Mouse (Mus musculus) lung, embryonic 14.5 days (tissue): ENCODE data around the gene Actl10. TPM values are rescaled to one million over a fixed set of nuclear protein-coding genes. Genes with fewer than 3 reads are reported as not detected.

ENCODE experiments used
- ATAC-seq: fragments of 200-750 bp; cut with Nextera tagmentation; 2 replicates; pipeline ENCODE4 v1.8.0; 2017; ENCODE audit warnings: mild to moderate bottlenecking, moderate TSS enrichment, moderate library complexity; ENCODE audit not compliant: insufficient read depth
- DNase-seq: peaks from one replicate; pipeline ENCODE4 v3.0.0-alpha.2; 2015
- H3K27ac ChIP-seq: fragments of 300-500 bp; sonication (generic); 2 replicates; pipeline ENCODE4 v1.5.1; 2014; ENCODE audit warnings: low read depth, mild to moderate bottlenecking, moderate library complexity
- H3K27me3 ChIP-seq: fragments of 300-500 bp; sonication (generic); 2 replicates; pipeline ENCODE4 v1.6.1; 2014; ENCODE audit warnings: low read length, control low read depth; ENCODE audit not compliant: insufficient read depth
- H3K36me3 ChIP-seq: fragments of 300-500 bp; sonication (generic); 2 replicates; pipeline ENCODE4 v1.6.1; 2014; ENCODE audit warnings: control low read depth; ENCODE audit not compliant: insufficient read depth
- H3K4me1 ChIP-seq: fragments of 300-500 bp; sonication (generic); 2 replicates; pipeline ENCODE4 v1.6.1; 2014; ENCODE audit warnings: antibody characterized with exemption, control low read depth; ENCODE audit not compliant: insufficient read depth
- H3K4me2 ChIP-seq: fragments of 300-500 bp; sonication (generic); 2 replicates; pipeline ENCODE4 v1.6.1; 2014; ENCODE audit warnings: mild to moderate bottlenecking
- H3K4me3 ChIP-seq: fragments of 300-500 bp; sonication (generic); 2 replicates; pipeline ENCODE4 v1.5.1; 2014; ENCODE audit warnings: low read depth, low read length
- H3K9ac ChIP-seq: fragments of 300-500 bp; sonication (generic); 2 replicates; pipeline ENCODE4 v1.6.1; 2014
- H3K9me3 ChIP-seq: fragments of 300-500 bp; sonication (generic); 2 replicates; pipeline ENCODE4 v1.6.1; 2016; ENCODE audit warnings: low read depth, low read length, control low read depth
- CTCF ChIP-seq: IDR thresholded peaks from 2 replicates; pipeline ENCODE4 v1.5.1; 2016; ENCODE audit warnings: antibody characterized with exemption, low read depth
- WGBS: fragments of 180-500 bp; shearing (Covaris S2); extraction: QIAGEN DNeasy Blood & Tissue Kit; methylation state at CpG from one replicate; pipeline ENCODE4 v1.1.7; 2014; 5-methylcytosine and 5-hydroxymethylcytosine counted together
- polyA plus RNA-seq: library from polyadenylated mRNA; unstranded; fragments of >200 nt; fragmentation: Nextera tagmentation; extraction: Ambion mirVana; gene quantifications from 2 replicates; pipeline ENCODE4 v1.2.1, GENCODE M21; 2014

Actl10 gene
- polyA plus RNA-seq = 0.36 and 0.37 TPM in 2 replicates

DNA sequence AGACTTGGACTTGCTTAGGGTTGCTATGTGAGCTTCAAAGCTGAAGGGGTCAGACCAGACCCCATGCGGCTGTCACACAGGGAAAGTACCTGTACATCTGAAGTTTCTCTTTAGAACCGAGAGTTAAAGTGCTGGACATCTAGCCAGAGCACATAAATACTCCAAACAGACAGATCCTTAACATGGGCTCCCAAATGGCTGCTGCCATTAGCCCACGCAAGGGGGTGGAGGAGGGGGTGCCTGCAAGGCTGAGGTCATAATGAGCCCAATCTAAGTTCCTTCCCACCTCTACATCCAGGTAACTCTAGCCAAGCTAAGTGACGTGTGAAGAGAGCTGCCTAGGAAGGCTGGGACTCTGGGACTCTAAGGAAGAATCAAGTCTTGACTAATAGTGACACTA lies at the start of gene Actl10:
Actl10 (plus strand) TSS at position 301 of the 400 bp plus-strand sequence.
- Histone ChIP-seq H3K9ac (no peak within 1 kb of the TSS), H3K4me3 (no peak within 1 kb of the TSS), H3K4me1 (peaks cover 17% of the 10 kb centered on the region), H3K27ac (no peak within 1 kb of the TSS), H3K27me3 (peaks cover 27% of the 10 kb centered on the region), H3K9me3 (no peaks in the 10 kb centered on the region), H3K36me3 (no peaks in the 10 kb centered on the region), H3K4me2 (peak within 1 kb of the TSS; percentile 54)
- DNase-seq = no peak
- 81% methylated on average over 4 of the region's 4 CpGs for WGBS
- no peak for TF ChIP-seq CTCF
- no peak for ATAC-seq

DNA sequence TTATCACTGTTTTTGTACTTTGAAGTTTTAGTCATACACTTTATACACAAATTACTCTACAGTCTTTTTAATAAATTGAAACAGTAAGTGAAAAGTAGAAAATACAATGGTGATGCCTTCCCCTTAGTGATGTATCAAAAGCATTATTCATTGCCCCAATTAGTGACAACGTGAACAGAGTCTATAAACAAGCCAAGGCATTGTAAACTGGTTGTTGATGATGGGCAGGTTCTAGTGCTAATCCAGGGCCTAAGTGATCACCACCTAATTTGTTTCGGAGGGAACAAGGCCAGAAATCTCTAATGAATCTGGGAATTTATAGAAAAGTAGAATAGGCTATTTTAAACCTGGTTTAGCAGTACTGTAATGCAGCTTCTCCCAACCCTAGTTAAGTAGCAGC lies 44.5 kb upstream of the Actl10 start:
- Histone ChIP-seq H3K4me2 (no peak overlapping the region), H3K4me1 (no peaks in the 10 kb centered on the region), H3K9me3 (no peaks in the 10 kb centered on the region), H3K27ac (no peak overlapping the region), H3K36me3 (peaks cover 52% of the 10 kb centered on the region), H3K9ac (no peak overlapping the region), H3K4me3 (no peak overlapping the region), H3K27me3 (no peaks in the 10 kb centered on the region)
- no peak for TF ChIP-seq CTCF
- 73% methylated on average over 2 of the region's 2 CpGs for WGBS
- no peak for ATAC-seq
- DNase-seq = no peak

DNA sequence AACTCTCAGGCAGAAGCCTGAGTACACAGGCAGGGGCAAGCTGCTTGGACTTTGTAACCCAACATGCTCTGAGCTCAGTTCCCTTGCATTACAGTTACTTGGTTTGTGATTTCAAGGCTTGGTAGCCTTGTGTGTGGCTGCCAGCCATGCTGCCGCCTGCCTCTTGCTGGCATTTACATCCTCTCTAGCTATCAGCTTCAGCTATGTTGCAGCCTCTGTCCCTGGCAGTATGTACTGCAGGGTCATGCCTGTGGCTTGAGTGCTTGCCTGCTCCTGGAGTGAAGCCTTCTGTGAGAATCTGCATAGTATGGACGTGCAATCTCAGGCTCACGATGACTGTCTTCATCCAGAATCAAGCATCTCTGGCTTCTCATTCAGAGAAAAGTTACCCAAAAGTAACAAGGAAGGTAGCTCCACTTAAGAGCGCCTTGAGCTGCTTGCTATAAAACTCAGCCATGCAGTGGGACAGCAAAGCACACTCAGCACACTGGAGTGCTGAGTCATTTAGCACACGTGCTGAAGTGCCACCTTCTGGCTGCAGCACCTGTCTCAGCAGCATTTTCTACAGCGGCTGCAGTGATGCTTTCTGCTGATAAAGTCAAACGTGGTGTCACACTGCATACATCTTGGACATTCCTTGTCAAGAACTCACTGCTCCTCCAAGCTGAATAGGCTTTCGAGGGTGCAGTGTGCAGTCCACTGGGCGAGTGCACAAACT lies 43.9 kb upstream of the Actl10 start:
- Histone ChIP-seq H3K4me1 (no peaks in the 10 kb centered on the region), H3K27me3 (no peaks in the 10 kb centered on the region), H3K9ac (no peak overlapping the region), H3K4me2 (no peak overlapping the region), H3K4me3 (no peak overlapping the region), H3K9me3 (no peaks in the 10 kb centered on the region), H3K27ac (0 out of 2 replicates have a peak overlapping the region, but pooled peaks have one; percentile 18), H3K36me3 (peaks cover 49% of the 10 kb centered on the region)
- WGBS = 65% methylated on average over 9 of the region's 9 CpGs
- ATAC-seq (no peak), DNase-seq (no peak)
- TF ChIP-seq CTCF = peak; percentile 28

DNA sequence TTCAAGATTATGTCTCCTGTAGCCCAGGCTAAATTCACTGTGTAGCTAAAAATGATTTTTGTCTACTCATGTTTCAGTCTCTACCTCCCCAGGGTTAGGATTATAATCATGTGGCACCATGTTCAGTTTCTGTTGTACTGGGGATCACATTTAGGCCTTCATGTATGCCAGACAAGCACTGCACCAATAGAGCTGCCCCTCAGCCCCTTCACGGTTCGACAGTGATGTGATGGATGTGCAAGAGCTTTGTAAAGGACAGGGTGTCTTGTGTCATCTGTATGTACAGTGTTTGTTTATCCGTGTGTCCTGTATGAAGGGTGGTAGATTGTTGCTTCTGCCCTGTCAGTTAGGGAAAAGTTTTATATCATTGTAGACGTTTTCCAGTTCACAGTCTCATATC lies 43.1 kb upstream of the Actl10 start:
- ATAC-seq = no peak
- Histone ChIP-seq H3K36me3 (peaks cover 49% of the 10 kb centered on the region), H3K27me3 (no peaks in the 10 kb centered on the region)

DNA sequence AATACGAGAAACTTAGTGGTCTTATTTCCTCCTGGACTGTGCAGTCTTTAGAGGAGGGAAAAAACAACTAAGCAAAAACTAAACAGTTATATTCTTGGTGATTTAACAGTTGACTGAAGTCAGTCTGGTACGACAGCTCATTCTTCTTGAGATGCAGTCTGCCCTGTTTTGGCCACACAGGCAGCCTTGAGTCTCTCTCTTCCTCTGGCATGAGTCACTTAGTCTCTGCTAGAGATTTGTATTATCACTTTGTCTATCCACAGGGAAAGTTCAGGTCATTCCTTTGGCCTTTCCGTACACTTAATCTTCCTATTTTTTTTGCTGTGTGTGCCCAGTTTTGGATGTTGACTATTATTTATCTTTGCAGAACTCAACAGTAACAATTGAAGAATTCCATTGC lies 41.4 kb upstream of the Actl10 start:
- Histone ChIP-seq H3K4me2 (no peak overlapping the region), H3K27ac (no peak overlapping the region), H3K9me3 (no peaks in the 10 kb centered on the region), H3K4me1 (no peaks in the 10 kb centered on the region), H3K4me3 (no peak overlapping the region), H3K27me3 (no peaks in the 10 kb centered on the region), H3K36me3 (peaks cover 45% of the 10 kb centered on the region), H3K9ac (no peak overlapping the region)
- DNase-seq (no peak), ATAC-seq (no peak)
- WGBS = 89% methylated on average over 3 of the region's 3 CpGs
- no peak for TF ChIP-seq CTCF

More for the DNA sequence above, 43.1 kb upstream of the Actl10 start:
- no peak overlapping the region for H3K27ac ChIP-seq
- no peak overlapping the region for H3K4me3 ChIP-seq
- no peak for TF ChIP-seq CTCF
- H3K4me2 ChIP-seq = no peak overlapping the region
- H3K9ac ChIP-seq = no peak overlapping the region
- 70% methylated on average over 4 of the region's 4 CpGs for WGBS
- DNase-seq = no peak
- H3K9me3 ChIP-seq = no peaks in the 10 kb centered on the region
- H3K4me1 ChIP-seq = no peaks in the 10 kb centered on the region

DNA sequence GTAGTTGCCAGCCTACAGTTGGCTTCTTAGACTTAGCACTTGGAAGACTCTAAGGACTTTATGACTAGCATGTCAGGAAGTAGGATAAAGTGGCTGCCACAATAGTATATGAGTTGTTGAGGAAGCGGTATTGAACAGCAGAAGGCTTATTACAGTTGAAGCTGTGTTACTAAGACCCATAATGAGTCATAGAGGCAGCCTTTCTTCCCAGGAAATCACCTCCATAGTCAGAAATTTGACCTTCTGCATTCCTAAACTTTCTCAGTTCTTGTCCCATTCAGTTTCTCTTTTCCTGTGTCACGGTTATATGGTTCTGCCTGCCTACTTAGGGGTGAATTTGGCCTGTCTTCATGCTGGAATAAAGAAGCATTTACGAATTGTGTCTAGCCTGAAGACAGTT lies 34.6 kb upstream of the Actl10 start:
- no peaks in the 10 kb centered on the region for H3K9me3 ChIP-seq
- no peak overlapping the region for H3K27ac ChIP-seq
- H3K4me1 ChIP-seq = no peaks in the 10 kb centered on the region
- no peak overlapping the region for H3K9ac ChIP-seq
- H3K4me2 ChIP-seq = no peak overlapping the region
- no peak for DNase-seq
- ATAC-seq = no peak
- no peak for TF ChIP-seq CTCF
- H3K4me3 ChIP-seq = no peak overlapping the region
- no peaks in the 10 kb centered on the region for H3K27me3 ChIP-seq
- WGBS = 81% methylated on average over 3 of the region's 3 CpGs
- H3K36me3 ChIP-seq = peaks cover 44% of the 10 kb centered on the region

DNA sequence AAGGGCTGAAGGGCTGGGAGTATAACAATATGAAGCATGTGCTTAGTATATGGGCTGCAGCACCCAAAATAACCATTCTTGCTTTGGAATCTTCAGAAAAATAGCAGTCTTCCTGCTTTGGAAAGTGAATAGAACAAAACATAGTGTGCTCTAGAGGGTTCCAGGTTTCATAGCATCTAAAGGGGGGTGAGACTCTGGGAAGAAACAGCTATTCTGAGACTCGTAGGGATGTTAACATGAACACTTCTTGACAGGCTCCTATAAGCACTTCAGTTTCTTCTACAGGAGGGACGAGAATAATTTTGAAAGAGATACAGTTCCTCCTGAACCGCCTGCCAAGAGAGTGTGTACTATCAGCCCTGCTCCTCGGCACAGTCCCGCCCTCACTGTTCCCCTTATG lies 34.2 kb upstream of the Actl10 start:
- no peaks in the 10 kb centered on the region for H3K27me3 ChIP-seq
- H3K9me3 ChIP-seq = no peaks in the 10 kb centered on the region
- H3K4me2 ChIP-seq = no peak overlapping the region
- no peak overlapping the region for H3K9ac ChIP-seq
- TF ChIP-seq CTCF = no peak
- no peak overlapping the region for H3K27ac ChIP-seq
- no peak for DNase-seq
- no peaks in the 10 kb centered on the region for H3K4me1 ChIP-seq
- 75% methylated on average over 5 of the region's 5 CpGs for WGBS
- peaks cover 46% of the 10 kb centered on the region for H3K36me3 ChIP-seq
- H3K4me3 ChIP-seq = no peak overlapping the region
- ATAC-seq = no peak
